Mouse (Mus musculus): Measurements from ENCODE around the gene Dnajc4. TPM values are rescaled to one million over a fixed set of nuclear protein-coding genes. Genes with fewer than 3 reads are reported as not detected.

The Dnajc4 gene
- total RNA-seq, 2 experiments from 2014 or later: 46.0 to 58.5 TPM

- no peak for DNase-seq
These were observed 44.2 kb downstream of the Dnajc4 start for GRCm38 (mm10) chr19:6948186-6948585.

GRCm38 (mm10) chr19:6947742-6948141, 44.6 kb downstream of the Dnajc4 start:
- no peak for DNase-seq

GRCm38 (mm10) chr19:6943709-6944108, 48.7 kb downstream of the Dnajc4 start:
- DNase-seq: no peak

GRCm38 (mm10) chr19:6942764-6943163, 49.6 kb downstream of the Dnajc4 start:
- no peak for DNase-seq

- DNase-seq: peak; percentile 96
These were observed 50.1 kb downstream of the Dnajc4 start, which contains the start of gene Gpr137 for GRCm38 (mm10) chr19:6942249-6942691. TSS of gene Gpr137 (minus strand) at chr19:6942480.

- peak; percentile 99 for DNase-seq
These were observed 50.8 kb downstream of the Dnajc4 start, which contains the start of gene Bad for GRCm38 (mm10) chr19:6941372-6942248. TSS of gene Bad (plus strand) at chr19:6941861.

GRCm38 (mm10) chr19:6940396-6941351, 51.7 kb downstream of the Dnajc4 start:
- DNase-seq: peak; percentile 43

- no peak for DNase-seq
These were observed 53.0 kb downstream of the Dnajc4 start for GRCm38 (mm10) chr19:6939106-6940002.

Other genes with a start within 250 kb of the Dnajc4 start
- 10 to 100 TPM; 21.5 to 27.5 TPM for gene Rps6ka4, start 151.9 kb downstream of the Dnajc4 start, total RNA-seq (2021)
- gene Ccdc88b, start 134.4 kb downstream of the Dnajc4 start, total RNA-seq (2021): 1 to 10 TPM; 4.1 TPM
- 10 to 100 TPM; 53.9 to 70.4 TPM for gene Trmt112, start 82.9 kb downstream of the Dnajc4 start, total RNA-seq (2021)
- 100 to 1,000 TPM; 417 to 451 TPM for gene Prdx5, start 82.5 kb downstream of the Dnajc4 start, total RNA-seq (2021)
- gene Esrra, start 70.8 kb downstream of the Dnajc4 start, total RNA-seq (2021): 10 to 100 TPM; 71.0 to 97.4 TPM
- 1 to 10 TPM; 1.2 to 1.7 TPM for gene Catsperz, start 67.2 kb downstream of the Dnajc4 start, total RNA-seq (2021)
- gene Kcnk4, start 58.1 kb downstream of the Dnajc4 start, total RNA-seq (2021): under 1 TPM; 0.30 to 0.73 TPM
- gene Bad, start 50.7 kb downstream of the Dnajc4 start, total RNA-seq (2021): 10 to 100 TPM; 42.0 to 51.8 TPM
- 10 to 100 TPM; 33.8 to 42.3 TPM for gene Gpr137, start 50.1 kb downstream of the Dnajc4 start, total RNA-seq (2021)
- gene Ppp1r14b, start 17.6 kb downstream of the Dnajc4 start, total RNA-seq (2021): 100 to 1,000 TPM; 289 to 333 TPM
- gene Plcb3, start 16.1 kb downstream of the Dnajc4 start, total RNA-seq (2021): 10 to 100 TPM; 45.7 to 63.5 TPM
- 10 to 100 TPM; 70.7 to 71.4 TPM for gene Fkbp2, start 12.1 kb downstream of the Dnajc4 start, total RNA-seq (2021)
- gene Vegfb, start 4.9 kb downstream of the Dnajc4 start, total RNA-seq (2021): 100 to 1,000 TPM; 110 to 139 TPM
- 10 to 100 TPM; 29.4 to 34.1 TPM for gene Nudt22, start 3.5 kb upstream of the Dnajc4 start, total RNA-seq (2021)
- gene Trpt1, start 3.6 kb upstream of the Dnajc4 start, total RNA-seq (2021): 10 to 100 TPM; 13.3 to 21.3 TPM
- 10 to 100 TPM in 1 of 2 experiments, 1 to 10 TPM in 1; 9.8 to 10.1 TPM for gene Fermt3, start 26.9 kb upstream of the Dnajc4 start, total RNA-seq (2021)
- gene Stip1, start 47.4 kb upstream of the Dnajc4 start, total RNA-seq (2021): 100 to 1,000 TPM; 101 to 107 TPM
- gene Macrod1, start 64.2 kb upstream of the Dnajc4 start, total RNA-seq (2021): 100 to 1,000 TPM; 134 to 155 TPM
- gene Flrt1, start 113.2 kb upstream of the Dnajc4 start, total RNA-seq (2021): 1 to 10 TPM; 1.1 to 2.0 TPM
- 100 to 1,000 TPM; 104 to 105 TPM for gene Otub1, start 213.7 kb upstream of the Dnajc4 start, total RNA-seq (2021)
- gene Cox8a, start 225.0 kb upstream of the Dnajc4 start, total RNA-seq (2021): 1,000 to 10,000 TPM; 1,477 to 1,649 TPM
- gene Naa40, start 248.6 kb upstream of the Dnajc4 start, total RNA-seq (2021): 10 to 100 TPM; 27.2 to 38.8 TPM

Data from adrenal gland, postnatal 10 days (tissue).